Mouse (Mus musculus): ENCODE results near the gene Cdsn.

The Cdsn gene

GRCm38 (mm10) chr17:35578211-35578610 is 26.3 kb downstream of the Cdsn start:
- peak; percentile 72 to 87 for DNase-seq

GRCm38 (mm10) chr17:35582900-35583299 is 31.0 kb downstream of the Cdsn start:
- no peak for DNase-seq

DNA sequence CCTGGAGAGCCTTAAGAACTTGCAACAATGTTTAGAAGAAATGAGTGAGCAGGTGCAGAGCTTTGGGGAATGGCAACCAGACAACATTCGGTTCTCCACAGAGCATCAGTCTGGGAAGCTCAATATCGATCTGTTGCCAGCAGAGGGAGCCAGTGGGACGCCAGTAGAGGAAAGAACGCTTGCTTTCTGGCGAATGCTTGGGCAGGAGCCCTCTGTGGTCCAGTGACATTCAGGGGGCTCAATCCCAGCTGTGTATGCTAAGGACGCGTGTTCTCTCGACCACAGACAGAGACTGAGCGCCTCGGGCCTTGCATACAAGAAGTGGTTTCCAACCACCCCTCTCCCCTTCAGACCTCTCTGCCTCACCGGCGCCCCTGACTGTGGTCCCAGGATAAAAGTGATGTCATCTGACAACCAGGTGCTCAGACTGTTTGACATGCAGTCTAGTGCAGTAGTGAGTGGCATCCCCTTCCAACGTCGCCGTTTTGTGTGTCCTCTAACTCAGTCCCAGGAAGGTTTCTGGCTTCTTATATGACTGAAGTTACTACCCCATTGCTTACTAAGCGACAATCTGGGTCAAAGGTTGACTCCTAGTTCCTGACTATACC is 32.5 kb downstream of the Cdsn start:
- peak; percentile 84 to 90 for DNase-seq

- no peak for DNase-seq
These were observed 35.4 kb downstream of the Cdsn start for GRCm38 (mm10) chr17:35587291-35587690.

DNA sequence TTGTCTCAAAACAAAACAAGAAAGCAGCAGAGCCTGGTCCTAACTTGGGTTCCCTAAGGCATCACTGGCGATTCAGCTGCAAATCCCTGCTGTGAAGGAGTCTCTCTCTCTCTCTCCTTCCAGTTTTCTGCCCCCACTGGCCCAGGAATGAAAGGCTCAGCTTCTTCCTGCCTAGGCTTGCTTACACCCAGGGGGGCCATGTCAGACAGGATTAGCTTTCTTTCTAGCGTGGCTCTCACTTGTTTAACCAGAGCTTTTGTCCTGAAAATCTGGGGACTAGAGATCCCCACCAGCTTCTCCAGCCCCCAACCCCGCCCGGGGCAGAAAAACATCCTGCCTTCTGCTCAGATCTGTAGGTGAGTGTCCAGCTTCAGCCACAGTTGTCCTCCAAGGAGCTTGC is 36.5 kb downstream of the Cdsn start:
- DNase-seq = no peak

GRCm38 (mm10) chr17:35590410-35591218 is 38.7 kb downstream of the Cdsn start:
- DNase-seq = peak; percentile 75 to 87

DNA sequence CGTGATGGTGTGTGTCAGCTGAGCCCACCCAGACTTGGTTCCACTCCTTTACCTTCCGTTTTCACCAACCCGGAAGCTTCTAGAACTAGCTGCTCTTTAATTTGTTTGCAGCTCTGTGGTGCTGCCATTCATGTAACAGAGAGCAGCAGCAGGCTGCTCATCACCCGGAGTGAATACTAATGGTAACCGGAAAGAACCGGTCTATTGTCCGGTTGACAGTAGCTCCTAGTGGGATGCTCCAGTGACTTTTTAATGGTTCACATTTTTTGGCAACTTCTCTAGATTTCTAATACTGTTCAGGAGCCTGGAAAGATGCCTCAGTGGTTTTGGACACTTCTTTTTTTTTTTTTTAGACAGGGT is 39.3 kb downstream of the Cdsn start:
- DNase-seq = no peak

DNA sequence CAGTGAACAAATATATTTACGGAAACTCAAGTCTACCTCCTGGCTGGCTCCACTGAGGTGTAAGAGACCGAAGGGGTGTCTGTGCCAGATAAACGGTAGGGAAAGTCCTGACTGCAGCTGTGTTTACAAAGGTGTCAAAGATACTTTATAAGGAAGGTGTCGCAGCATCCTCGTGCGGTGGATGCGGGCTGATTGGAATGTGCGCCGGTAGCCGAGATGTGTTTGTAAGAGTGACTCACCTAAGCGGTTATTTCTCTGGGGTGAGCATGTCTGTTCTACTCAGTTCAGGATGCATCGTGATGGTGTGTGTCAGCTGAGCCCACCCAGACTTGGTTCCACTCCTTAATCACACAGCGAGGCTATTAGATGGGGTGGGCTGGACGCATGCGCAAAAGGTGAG is 39.8 kb downstream of the Cdsn start:
- no peak for DNase-seq

DNA sequence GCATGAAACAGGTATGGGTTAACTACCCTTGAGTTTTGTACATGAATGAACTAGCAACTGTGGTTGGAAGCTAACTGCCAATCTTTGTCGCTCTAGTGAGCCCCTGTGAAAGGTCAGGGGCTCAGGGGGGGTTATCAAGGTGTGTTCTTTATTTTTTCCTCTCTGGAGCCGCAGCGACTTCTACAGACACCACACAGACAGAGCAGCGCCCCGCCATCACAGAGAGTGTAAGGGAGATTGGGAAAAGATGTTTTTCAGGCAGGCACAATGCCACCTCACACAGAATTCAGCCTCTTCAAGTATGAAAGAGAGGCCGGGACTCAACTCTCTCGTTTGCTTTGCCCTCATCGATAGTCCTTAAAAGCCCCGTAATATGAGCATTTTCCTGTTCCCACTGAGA is 40.2 kb downstream of the Cdsn start:
- no peak for DNase-seq

GRCm38 (mm10) chr17:35593786-35594185 is 41.9 kb downstream of the Cdsn start:
- no peak for DNase-seq

GRCm38 (mm10) chr17:35594456-35594855 is 42.5 kb downstream of the Cdsn start:
- DNase-seq = no peak

- DNase-seq = no peak
These were observed 45.5 kb downstream of the Cdsn start for GRCm38 (mm10) chr17:35597399-35597798.

GRCm38 (mm10) chr17:35601249-35601648 is 49.3 kb downstream of the Cdsn start, which contains the start of gene Sfta2:
Sfta2 (plus strand) TSS chr17:35601549.
- no peak for DNase-seq

DNA sequence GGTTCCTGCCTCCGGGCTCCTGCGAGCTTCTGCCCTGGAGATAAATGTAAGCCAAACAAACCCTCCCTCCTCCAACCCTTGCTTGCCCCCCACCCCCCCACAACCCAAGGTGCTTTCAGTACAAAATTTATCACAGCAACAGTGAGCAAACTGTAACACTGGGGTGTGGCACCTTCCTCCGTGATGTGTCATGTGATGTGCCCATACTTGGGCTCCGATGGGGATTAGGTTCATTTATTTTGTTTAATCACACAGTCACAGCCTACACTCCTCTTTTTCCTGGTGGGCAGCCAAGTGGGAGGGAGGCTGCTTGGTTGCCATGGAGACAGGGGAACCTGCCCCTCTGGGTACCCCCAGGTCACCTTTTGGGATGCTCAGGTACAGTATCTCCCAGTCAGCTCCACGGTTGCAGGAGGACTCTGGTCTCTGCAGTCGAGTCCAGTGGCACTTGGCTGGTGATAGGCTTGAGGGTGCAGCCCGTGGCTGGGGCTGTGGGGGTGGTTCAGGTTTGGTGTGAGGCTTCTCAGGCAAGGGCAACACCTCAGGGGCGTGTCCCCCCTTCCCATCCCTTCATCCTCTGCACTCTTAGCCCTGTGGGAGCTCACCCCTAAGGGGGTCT is 49.9 kb downstream of the Cdsn start:
- DNase-seq = no peak

All from cerebellum, postnatal 25 days (tissue).